Mouse (Mus musculus) hindbrain, embryonic 13.5 days (tissue): ENCODE data around the gene Sfrp5. TPM values are rescaled to one million over a fixed set of nuclear protein-coding genes. Genes with fewer than 3 reads are reported as not detected.

Experiments
- ATAC-seq: fragments of 200-750 bp; cut with Nextera tagmentation; 2 replicates; pipeline ENCODE4 v1.8.0; 2017; ENCODE audit warnings: moderate TSS enrichment; ENCODE audit not compliant: low FRiP score
- H3K27ac ChIP-seq: fragments of 300-500 bp; sonication (generic); 2 replicates; pipeline ENCODE4 v1.5.1; 2015; ENCODE audit warnings: inconsistent platforms, mild to moderate bottlenecking, moderate library complexity
- H3K27me3 ChIP-seq: fragments of 300-500 bp; sonication (generic); 2 replicates; pipeline ENCODE4 v1.6.1; 2015; ENCODE audit warnings: mild to moderate bottlenecking, inconsistent platforms
- H3K36me3 ChIP-seq: fragments of 300-500 bp; sonication (generic); 2 replicates; pipeline ENCODE4 v1.6.1; 2015; ENCODE audit warnings: mild to moderate bottlenecking, inconsistent platforms
- H3K4me1 ChIP-seq: fragments of 300-500 bp; sonication (generic); replicated peaks from 2 replicates; pipeline ENCODE4 v1.6.1; 2015; ENCODE audit warnings: inconsistent platforms
- H3K4me2 ChIP-seq: fragments of 300-500 bp; sonication (generic); 2 replicates; pipeline ENCODE4 v1.6.1; 2015; ENCODE audit warnings: inconsistent platforms, mild to moderate bottlenecking, moderate library complexity
- H3K4me3 ChIP-seq: fragments of 300-500 bp; sonication (generic); 2 replicates; pipeline ENCODE4 v1.5.1; 2015; ENCODE audit warnings: mild to moderate bottlenecking, inconsistent platforms
- H3K9ac ChIP-seq: fragments of 300-500 bp; sonication (generic); 2 replicates; pipeline ENCODE4 v1.6.1; 2015; ENCODE audit warnings: mild to moderate bottlenecking, inconsistent platforms
- H3K9me3 ChIP-seq: fragments of 300-500 bp; sonication (generic); 2 replicates; pipeline ENCODE4 v1.6.1; 2016; ENCODE audit warnings: inconsistent platforms
- WGBS: fragments of 180-500 bp; shearing (Covaris S2); methylation state at CpG from one replicate; pipeline ENCODE4 v1.1.7; 2015; 5-methylcytosine and 5-hydroxymethylcytosine counted together
- polyA plus RNA-seq: library from polyadenylated mRNA; unstranded; fragments of >200 nt; fragmentation: Nextera tagmentation; extraction: Ambion mirVana; gene quantifications from 2 replicates; pipeline ENCODE4 v1.2.1, GENCODE M21; 2015

The Sfrp5 gene
- polyA plus RNA-seq, result 4.4 and 4.6 TPM in 2 replicates

GRCm38 (mm10) chr19:42201696-42202381, at the start of gene Sfrp5:
TSS of gene Sfrp5 (minus strand) at chr19:42202252.
- peaks cover 27% of the 10 kb centered on the region for H3K4me1 ChIP-seq
- H3K9ac ChIP-seq, result peak within 1 kb of the TSS; percentile 58; the same call in 1 of the 2 replicates
- H3K9me3 ChIP-seq, result no peaks in the 10 kb centered on the region
- WGBS, result under 1% methylated on average over 59 of the region's 60 CpGs
- ATAC-seq, result peak; percentile 44; the same call in 1 of the 2 replicates
- peaks cover 69% of the 10 kb centered on the region for H3K27me3 ChIP-seq
- no peak within 1 kb of the TSS for H3K27ac ChIP-seq
- H3K36me3 ChIP-seq, result no peaks in the 10 kb centered on the region
- peak within 1 kb of the TSS; percentile 54 for H3K4me2 ChIP-seq
- peak within 1 kb of the TSS; percentile 37 for H3K4me3 ChIP-seq

- Histone ChIP-seq H3K4me3 (no peak overlapping the region), H3K9ac (no peak overlapping the region), H3K4me1 (peaks cover 5% of the 10 kb centered on the region), H3K27ac (no peak overlapping the region), H3K9me3 (no peaks in the 10 kb centered on the region), H3K4me2 (no peak overlapping the region), H3K27me3 (peaks cover 18% of the 10 kb centered on the region), H3K36me3 (no peaks in the 10 kb centered on the region)
- no peak for ATAC-seq
- WGBS, result 74% methylated on average over 11 of the region's 11 CpGs
Measured at GRCm38 (mm10) chr19:42249976-42250914, 48.2 kb upstream of the Sfrp5 start.

GRCm38 (mm10) chr19:42247519-42247918, 45.5 kb upstream of the Sfrp5 start, which contains the start of gene Golga7b:
TSS of gene Golga7b (plus strand) at chr19:42247574.
- Histone ChIP-seq H3K36me3 (no peaks in the 10 kb centered on the region), H3K9ac (no peak within 1 kb of the TSS), H3K9me3 (no peaks in the 10 kb centered on the region), H3K27me3 (peaks cover 9% of the 10 kb centered on the region; the same call in 1 of the 2 replicates), H3K4me2 (no peak within 1 kb of the TSS), H3K4me1 (no peaks in the 10 kb centered on the region), H3K4me3 (no peak within 1 kb of the TSS), H3K27ac (no peak within 1 kb of the TSS)
- no peak for ATAC-seq
- 83% methylated on average over 3 of the region's 3 CpGs for WGBS

GRCm38 (mm10) chr19:42246626-42247025, 44.6 kb upstream of the Sfrp5 start:
- no peak overlapping the region for H3K27ac ChIP-seq
- H3K27me3 ChIP-seq, result peaks cover 9% of the 10 kb centered on the region; the same call in 1 of the 2 replicates
- H3K9ac ChIP-seq, result no peak overlapping the region
- H3K4me3 ChIP-seq, result no peak overlapping the region
- no peak for ATAC-seq
- H3K36me3 ChIP-seq, result no peaks in the 10 kb centered on the region
- H3K4me2 ChIP-seq, result no peak overlapping the region
- WGBS, result 43% methylated on average over 5 of the region's 5 CpGs
- no peaks in the 10 kb centered on the region for H3K9me3 ChIP-seq
- H3K4me1 ChIP-seq, result no peaks in the 10 kb centered on the region

DNA sequence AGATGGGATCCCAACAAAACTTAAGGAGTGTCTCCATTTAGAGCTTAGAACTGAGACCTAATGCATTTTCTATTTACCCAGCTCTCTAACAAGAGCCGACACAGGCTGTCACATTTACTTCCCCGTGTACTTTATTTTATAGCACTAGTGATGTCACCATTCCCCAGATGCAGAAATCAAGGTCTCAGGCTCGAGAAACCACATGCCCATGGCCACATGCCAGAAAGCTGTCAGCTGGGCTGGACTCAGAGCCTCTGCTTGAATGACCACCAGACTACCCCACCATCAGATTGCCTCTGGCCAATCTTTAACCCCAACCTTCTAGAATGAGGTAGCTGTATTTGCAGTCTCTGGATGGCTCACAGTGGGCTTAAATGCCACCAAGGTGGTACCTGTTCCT, 41.3 kb upstream of the Sfrp5 start:
- no peaks in the 10 kb centered on the region for H3K9me3 ChIP-seq
- H3K9ac ChIP-seq, result no peak overlapping the region
- no peak overlapping the region for H3K27ac ChIP-seq
- no peak overlapping the region for H3K4me3 ChIP-seq
- no peaks in the 10 kb centered on the region for H3K36me3 ChIP-seq
- peaks cover 9% of the 10 kb centered on the region; the same call in 1 of the 2 replicates for H3K27me3 ChIP-seq
- 72% methylated on average over 3 of the region's 3 CpGs for WGBS
- no peak overlapping the region for H3K4me2 ChIP-seq
- no peak for ATAC-seq
- peaks cover 9% of the 10 kb centered on the region for H3K4me1 ChIP-seq

- 55% methylated on average over 8 of the region's 8 CpGs for WGBS
- peaks cover under 1% of the 10 kb centered on the region; the same call in 1 of the 2 replicates for H3K27me3 ChIP-seq
- ATAC-seq, result no peak
- H3K9me3 ChIP-seq, result no peaks in the 10 kb centered on the region
- no peak overlapping the region for H3K9ac ChIP-seq
- no peaks in the 10 kb centered on the region for H3K36me3 ChIP-seq
- peaks cover 19% of the 10 kb centered on the region for H3K4me1 ChIP-seq
- H3K4me3 ChIP-seq, result no peak overlapping the region
- no peak overlapping the region for H3K27ac ChIP-seq
- no peak overlapping the region for H3K4me2 ChIP-seq
Measured at GRCm38 (mm10) chr19:42240881-42241280, 38.8 kb upstream of the Sfrp5 start.

DNA sequence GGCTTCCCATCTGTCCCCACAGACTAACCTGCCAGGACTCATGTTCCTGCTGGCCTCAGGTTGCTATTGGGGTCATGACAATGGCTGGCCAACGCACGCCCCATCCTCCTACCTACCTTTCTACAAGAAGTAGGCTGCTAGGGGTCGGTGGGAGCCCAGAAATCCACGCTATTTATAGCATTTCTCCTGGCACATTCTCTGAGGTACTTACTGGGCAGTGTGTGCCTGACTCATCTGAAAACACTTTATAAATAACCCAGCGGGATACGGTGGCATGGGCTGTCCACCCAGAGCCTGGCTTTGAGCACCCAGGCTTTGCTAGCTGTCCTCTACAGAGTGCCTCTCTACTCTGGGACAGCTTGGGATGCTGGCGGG, 36.3 kb upstream of the Sfrp5 start:
- H3K27ac ChIP-seq, result peak overlapping the region; percentile 79
- no peaks in the 10 kb centered on the region for H3K27me3 ChIP-seq
- no peak overlapping the region for H3K4me2 ChIP-seq
- H3K9ac ChIP-seq, result 0 out of 2 replicates have a peak overlapping the region, but pooled peaks have one; percentile 20
- no peak for ATAC-seq
- no peaks in the 10 kb centered on the region for H3K9me3 ChIP-seq
- no peak overlapping the region for H3K4me3 ChIP-seq
- peaks cover 19% of the 10 kb centered on the region for H3K4me1 ChIP-seq
- no peaks in the 10 kb centered on the region for H3K36me3 ChIP-seq
- 72% methylated on average over 7 of the region's 7 CpGs for WGBS

DNA sequence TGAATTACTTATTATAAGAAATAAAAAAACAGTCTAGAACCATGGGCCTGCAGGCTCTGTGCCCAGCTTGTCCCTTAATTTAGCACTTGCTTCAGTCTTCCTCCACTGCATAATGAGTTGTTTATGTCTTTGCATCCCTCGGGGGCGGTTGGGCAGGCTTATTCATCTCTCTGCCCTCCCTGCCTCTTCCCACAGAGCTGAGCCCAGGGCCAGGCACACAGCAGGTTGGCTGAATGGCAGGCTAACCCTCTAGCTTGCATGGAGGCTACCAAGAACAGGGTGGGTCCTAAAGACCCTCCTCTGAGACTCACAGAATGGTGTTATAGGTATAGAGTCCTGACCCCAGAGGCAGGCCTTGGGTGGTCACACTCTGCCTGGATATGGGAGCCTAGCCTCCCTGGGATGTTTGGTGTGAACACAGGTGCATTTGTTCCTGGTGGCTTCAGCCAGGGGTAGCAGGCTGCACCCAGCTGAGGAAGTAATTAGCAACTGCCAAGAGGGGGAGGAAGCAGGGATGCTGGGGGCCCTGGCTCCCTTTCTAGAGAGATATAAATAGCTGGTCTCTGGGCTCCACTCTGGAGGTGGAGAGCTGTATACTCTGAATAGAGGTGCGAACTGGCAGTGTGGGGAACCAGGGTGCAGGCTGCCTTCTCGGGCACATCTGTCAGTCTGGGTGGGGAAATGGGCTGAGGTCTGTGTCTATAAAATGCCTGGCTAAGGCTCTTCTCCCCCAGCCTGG, 35.7 kb upstream of the Sfrp5 start:
- Histone ChIP-seq H3K9ac (0 out of 2 replicates have a peak overlapping the region, but pooled peaks have one; percentile 20), H3K4me1 (peaks cover 19% of the 10 kb centered on the region), H3K4me2 (no peak overlapping the region), H3K27me3 (no peaks in the 10 kb centered on the region), H3K27ac (peak overlapping the region; percentile 79), H3K4me3 (no peak overlapping the region), H3K36me3 (no peaks in the 10 kb centered on the region), H3K9me3 (no peaks in the 10 kb centered on the region)
- 18% methylated on average over 4 of the region's 4 CpGs for WGBS
- ATAC-seq, result peak; percentile 64

DNA sequence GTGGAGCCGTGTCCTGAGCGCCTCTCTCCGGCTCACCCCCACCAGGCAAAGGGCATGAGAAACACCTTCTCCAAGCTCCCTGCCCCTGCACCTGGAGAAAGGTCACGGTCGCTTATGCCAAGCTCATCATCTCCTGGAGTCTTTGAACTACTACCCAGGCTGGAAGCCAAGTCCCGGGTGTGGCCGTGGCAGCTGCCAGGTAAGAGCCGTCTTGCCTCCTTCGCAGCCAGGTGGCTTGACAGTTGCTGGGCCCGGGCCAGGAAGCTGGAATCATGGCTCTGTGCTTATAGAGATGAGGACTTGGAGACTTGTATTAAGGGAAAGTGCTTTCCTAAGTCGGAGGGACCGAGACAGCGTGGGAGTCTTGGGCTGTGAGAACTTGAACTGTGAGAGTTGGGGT, 28.9 kb upstream of the Sfrp5 start:
- no peaks in the 10 kb centered on the region for H3K36me3 ChIP-seq
- H3K27me3 ChIP-seq, result no peaks in the 10 kb centered on the region
- H3K27ac ChIP-seq, result no peak overlapping the region
- H3K4me2 ChIP-seq, result no peak overlapping the region
- H3K9ac ChIP-seq, result no peak overlapping the region
- H3K4me3 ChIP-seq, result no peak overlapping the region
- no peak for ATAC-seq
- H3K9me3 ChIP-seq, result no peaks in the 10 kb centered on the region
- peaks cover 23% of the 10 kb centered on the region for H3K4me1 ChIP-seq
- WGBS, result 95% methylated on average over 13 of the region's 13 CpGs

DNA sequence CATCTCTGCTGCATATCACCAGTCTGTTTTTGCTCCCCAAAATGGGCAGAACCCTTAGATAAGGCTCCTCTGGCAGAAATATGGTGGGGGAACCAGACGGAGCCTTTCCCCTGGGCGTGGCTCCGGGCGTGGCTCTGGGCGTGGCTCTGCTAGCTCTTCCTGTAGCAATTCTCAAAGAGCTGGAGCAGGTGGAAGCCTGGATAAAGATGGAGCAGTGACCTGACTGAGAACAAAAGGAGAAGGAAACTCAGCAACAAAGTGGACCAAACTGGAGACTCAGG, 28.2 kb upstream of the Sfrp5 start:
- Histone ChIP-seq H3K4me1 (peaks cover 23% of the 10 kb centered on the region), H3K4me2 (no peak overlapping the region), H3K9me3 (no peaks in the 10 kb centered on the region), H3K4me3 (no peak overlapping the region), H3K9ac (no peak overlapping the region), H3K27me3 (no peaks in the 10 kb centered on the region), H3K36me3 (no peaks in the 10 kb centered on the region), H3K27ac (no peak overlapping the region)
- ATAC-seq, result no peak
- WGBS, result 84% methylated on average over 5 of the region's 5 CpGs

- WGBS, result 64% methylated on average over 17 of the region's 17 CpGs
- no peak overlapping the region for H3K27ac ChIP-seq
- no peak for ATAC-seq
- peaks cover 23% of the 10 kb centered on the region for H3K4me1 ChIP-seq
- H3K27me3 ChIP-seq, result no peaks in the 10 kb centered on the region
- no peak overlapping the region for H3K4me3 ChIP-seq
- no peaks in the 10 kb centered on the region for H3K9me3 ChIP-seq
- H3K36me3 ChIP-seq, result no peaks in the 10 kb centered on the region
- no peak overlapping the region for H3K4me2 ChIP-seq
- H3K9ac ChIP-seq, result no peak overlapping the region
Measured at GRCm38 (mm10) chr19:42229499-42230287, 27.6 kb upstream of the Sfrp5 start.
